Mouse (Mus musculus) myocyte (in vitro differentiated cells): ENCODE measurements around the gene Gm20388.
"Not testable (repeated sequence)": the region's sequence is repeated elsewhere in the genome, so short reads cannot be mapped to it uniquely, and the experiment has no call there.

Source experiments
- E2F4 ChIP-seq: IDR thresholded peaks from one replicate; pipeline ENCODE4 v1.6.1; 2011; ENCODE audit warnings: mild to moderate bottlenecking, control low read depth, moderate library complexity; ENCODE audit not compliant: insufficient read depth
- MAX ChIP-seq: IDR thresholded peaks from one replicate; pipeline ENCODE4 v1.6.1; 2011; ENCODE audit warnings: low read depth, mild to moderate bottlenecking, control low read depth
- MYOD1 ChIP-seq, 3 experiments: IDR thresholded peaks; one replicate each; pipeline ENCODE4 v1.6.1; 2011; ENCODE audit warnings: control low read depth in 2 of 3, low read depth in 2 of 3, mild to moderate bottlenecking in 2 of 3, moderate library complexity in 1 of 3; ENCODE audit not compliant: insufficient read length in 2 of 3, control insufficient read depth in 1 of 3
- MYOG ChIP-seq, 3 experiments: IDR thresholded peaks; one replicate each; pipeline ENCODE4 v1.6.1; 2011; ENCODE audit warnings: control low read depth in 2 of 3, low read depth in 2 of 3, mild to moderate bottlenecking in 2 of 3; ENCODE audit not compliant: insufficient read length in 2 of 3, control insufficient read depth in 1 of 3, insufficient read depth in 1 of 3
- POLR2A ChIP-seq: IDR thresholded peaks from one replicate; pipeline ENCODE4 v1.6.1; 2011; ENCODE audit warnings: low read depth, mild to moderate bottlenecking, control low read depth, moderate library complexity; ENCODE audit not compliant: insufficient read length
- POLR2AphosphoS2 ChIP-seq: IDR thresholded peaks from one replicate; pipeline ENCODE4 v1.6.1; 2011; ENCODE audit warnings: low read depth, control low read depth; ENCODE audit not compliant: insufficient read length
- TCF12 ChIP-seq: IDR thresholded peaks from one replicate; pipeline ENCODE4 v1.6.1; 2011; ENCODE audit warnings: mild to moderate bottlenecking, control low read depth; ENCODE audit not compliant: poor library complexity, insufficient read depth, severe bottlenecking
- USF1 ChIP-seq: IDR thresholded peaks from one replicate; pipeline ENCODE4 v1.6.1; 2011; ENCODE audit warnings: low read depth, mild to moderate bottlenecking, control low read depth, moderate library complexity

GRCm38 (mm10) chr8:121444521-121444920 lies 1533.9 kb downstream of the Gm20388 start:
- TF ChIP-seq POLR2A; MYOD1 (IDR thresholded peaks at IDR 0.05; ENCODE audit: control insufficient read depth in 1 of 3, insufficient read length in 2 of 3, low read depth in 2 of 3); TCF12; MYOG (IDR thresholded peaks at IDR 0.05; ENCODE audit: control insufficient read depth in 1 of 3, insufficient read depth in 1 of 3, insufficient read length in 2 of 3, low read depth in 2 of 3); USF1; E2F4; POLR2AphosphoS2; MAX: not testable (repeated sequence)
